Mouse (Mus musculus) MEL (cell line): ENCODE data around the gene Sipa1l2. TPM values are rescaled to one million over a fixed set of nuclear protein-coding genes. Genes with fewer than 3 reads are reported as not detected.

ENCODE experiments used
- DNase-seq: peaks from one replicate; pipeline ENCODE4 v3.0.0; 2011; ENCODE audit warnings: low read depth, low spot score
- H3K27ac ChIP-seq: 2 replicates; pipeline ENCODE4 v1.5.1; 2012; ENCODE audit warnings: low read depth, mild to moderate bottlenecking, control low read depth, low read length, moderate library complexity; ENCODE audit not compliant: control insufficient read depth
- H3K27me3 ChIP-seq, 2 experiments: fragments of 150-350 bp in 1 of 2; sonication (generic) in 1 of 2; 2 replicates each; pipeline ENCODE4 v1.6.1; 2012; ENCODE audit warnings: low read length in 2 of 2, mild to moderate bottlenecking in 2 of 2, improper control_type of control experiment in 1 of 2, moderate library complexity in 1 of 2; ENCODE audit not compliant: insufficient read depth in 2 of 2, control insufficient read depth in 1 of 2
- H3K36me3 ChIP-seq, 2 experiments: 2 replicates each; pipeline ENCODE4 v1.6.1; 2012 to 2014; ENCODE audit warnings: low read length in 2 of 2, improper control_type of control experiment in 1 of 2, inconsistent platforms in 1 of 2, mild to moderate bottlenecking in 1 of 2; ENCODE audit not compliant: insufficient read depth in 2 of 2, control insufficient read depth in 1 of 2
- H3K4me1 ChIP-seq, 2 experiments: fragments of 150-350 bp in 1 of 2; sonication (generic) in 1 of 2; 2 replicates each; pipeline ENCODE4 v1.6.1; 2012; ENCODE audit warnings: low read length in 2 of 2, improper control_type of control experiment in 1 of 2, mild to moderate bottlenecking in 1 of 2; ENCODE audit not compliant: insufficient read depth in 2 of 2, control insufficient read depth in 1 of 2
- H3K4me3 ChIP-seq, 2 experiments: fragments of 150-350 bp in 1 of 2; sonication (generic) in 1 of 2; 2 replicates each; pipeline ENCODE4 v1.5.1; 2012; ENCODE audit warnings: low read depth in 2 of 2, low read length in 2 of 2, mild to moderate bottlenecking in 2 of 2, moderate library complexity in 2 of 2, control low read depth in 1 of 2, improper control_type of control experiment in 1 of 2; ENCODE audit not compliant: control insufficient read depth in 1 of 2, insufficient read depth in 1 of 2
- H3K79me2 ChIP-seq: 2 replicates; pipeline ENCODE4 v1.6.1; 2012; ENCODE audit warnings: mild to moderate bottlenecking, low read length, moderate library complexity; ENCODE audit not compliant: control insufficient read depth, poor library complexity, insufficient read depth
- H3K9ac ChIP-seq: 2 replicates; pipeline ENCODE4 v1.6.1; 2012; ENCODE audit warnings: low read depth, mild to moderate bottlenecking, control low read depth, low read length, moderate library complexity; ENCODE audit not compliant: control insufficient read depth, poor library complexity, severe bottlenecking
- H3K9me3 ChIP-seq: fragments of 150-350 bp; sonication (generic); replicated peaks from 2 replicates; pipeline ENCODE4 v1.6.1; 2012; ENCODE audit warnings: mild to moderate bottlenecking, low read length, improper control_type of control experiment, moderate library complexity; ENCODE audit not compliant: insufficient read depth
- CHD1 ChIP-seq: IDR thresholded peaks from 2 replicates; pipeline ENCODE4 v1.6.1; 2012; ENCODE audit warnings: low read depth, mild to moderate bottlenecking, inconsistent platforms, low read length, improper control_type of control experiment
- CTCF ChIP-seq, 3 experiments: IDR thresholded peaks in 2 of 3; conservative IDR thresholded peaks in 1 of 3; 2 replicates each; pipeline ENCODE4 v1.5.1; 2011 to 2012; ENCODE audit warnings: low read length in 3 of 3, low read depth in 2 of 3, mild to moderate bottlenecking in 2 of 3, improper control_type of control experiment in 1 of 3, inconsistent platforms in 1 of 3, mixed read lengths in 1 of 3, moderate library complexity in 1 of 3; ENCODE audit not compliant: control insufficient read depth in 1 of 3, insufficient read depth in 1 of 3, poor library complexity in 1 of 3, severe bottlenecking in 1 of 3
- EP300 ChIP-seq, 2 experiments: IDR thresholded peaks; 2 replicates each; pipeline ENCODE4 v1.6.1; 2011; ENCODE audit warnings: improper control_type of control experiment in 2 of 2, low read length in 2 of 2, low read depth in 1 of 2, mild to moderate bottlenecking in 1 of 2
- GATA1 ChIP-seq: IDR thresholded peaks from 2 replicates; pipeline ENCODE4 v1.6.1; 2011; ENCODE audit warnings: low read depth, low read length, improper control_type of control experiment
- KAT2A ChIP-seq: conservative IDR thresholded peaks from 2 replicates; pipeline ENCODE4 v1.6.1; 2012; ENCODE audit warnings: low read depth, low read length, improper control_type of control experiment, inconsistent platforms
- MAZ ChIP-seq: IDR thresholded peaks from 2 replicates; pipeline ENCODE4 v1.6.1; 2012; ENCODE audit warnings: low read depth, mild to moderate bottlenecking, inconsistent platforms, low read length, improper control_type of control experiment
- MXI1 ChIP-seq: IDR thresholded peaks from 2 replicates; pipeline ENCODE4 v1.6.1; 2011; ENCODE audit warnings: mild to moderate bottlenecking, low read depth, low read length, improper control_type of control experiment
- POLR2A ChIP-seq, 2 experiments: IDR thresholded peaks; 2 replicates each; pipeline ENCODE4 v1.6.1; 2011 to 2012; ENCODE audit warnings: low read length in 2 of 2, mild to moderate bottlenecking in 2 of 2, control low read depth in 1 of 2, improper control_type of control experiment in 1 of 2, low read depth in 1 of 2, moderate library complexity in 1 of 2; ENCODE audit not compliant: control insufficient read depth in 1 of 2, insufficient read depth in 1 of 2, poor library complexity in 1 of 2
- POLR2AphosphoS2 ChIP-seq: IDR thresholded peaks from 2 replicates; pipeline ENCODE4 v1.6.1; 2011; ENCODE audit warnings: low read length, improper control_type of control experiment
- TBP ChIP-seq: IDR thresholded peaks from 2 replicates; pipeline ENCODE4 v1.8.0; 2011; ENCODE audit warnings: low read depth, low read length, improper control_type of control experiment
- TCF12 ChIP-seq: IDR thresholded peaks from 2 replicates; pipeline ENCODE4 v1.6.1; 2014; ENCODE audit warnings: low read depth, mild to moderate bottlenecking, inconsistent platforms, low read length, improper control_type of control experiment, moderate library complexity
- UBTF ChIP-seq: IDR thresholded peaks from 2 replicates; pipeline ENCODE4 v1.6.1; 2012; ENCODE audit warnings: low read depth, mild to moderate bottlenecking, inconsistent platforms, low read length, improper control_type of control experiment, moderate library complexity, borderline replicate concordance; ENCODE audit not compliant: insufficient read depth
- ZC3H11A ChIP-seq: IDR thresholded peaks from 2 replicates; pipeline ENCODE4 v1.6.1; 2012; ENCODE audit warnings: low read depth, mild to moderate bottlenecking, inconsistent platforms, low read length, improper control_type of control experiment
- ZKSCAN1 ChIP-seq: IDR thresholded peaks from 2 replicates; pipeline ENCODE4 v1.6.1; 2012; ENCODE audit warnings: low read depth, mild to moderate bottlenecking, inconsistent platforms, low read length, improper control_type of control experiment, moderate library complexity
- ZMIZ1 ChIP-seq: IDR thresholded peaks from 2 replicates; pipeline ENCODE4 v1.6.1; 2012; ENCODE audit warnings: low read depth, mild to moderate bottlenecking, inconsistent platforms, low read length, improper control_type of control experiment, moderate library complexity
- polyA plus RNA-seq, 2 experiments: library from polyadenylated mRNA; stranded (reverse) in 1 of 2; unstranded in 1 of 2; fragments of >175 nt in 1 of 2; fragments of >200 nt in 1 of 2; gene quantifications; 2 replicates each; pipeline versions ENCODE4 v1.2.1 to v1.2.4; 2012; ENCODE audit warnings: low replicate concordance in 2 of 2, low read depth in 1 of 2; ENCODE audit not compliant: insufficient read length in 2 of 2, insufficient read depth in 1 of 2, missing spikeins in 1 of 2
- total RNA-seq: library from RNA; depleted of rRNA; stranded (reverse); fragments of 300-350 nt; gene quantifications from 2 replicates; pipeline ENCODE4 v1.2.3, GENCODE M21; 2012

Gene Sipa1l2
- total and polyA plus RNA-seq, 3 experiments = not detected

DNA sequence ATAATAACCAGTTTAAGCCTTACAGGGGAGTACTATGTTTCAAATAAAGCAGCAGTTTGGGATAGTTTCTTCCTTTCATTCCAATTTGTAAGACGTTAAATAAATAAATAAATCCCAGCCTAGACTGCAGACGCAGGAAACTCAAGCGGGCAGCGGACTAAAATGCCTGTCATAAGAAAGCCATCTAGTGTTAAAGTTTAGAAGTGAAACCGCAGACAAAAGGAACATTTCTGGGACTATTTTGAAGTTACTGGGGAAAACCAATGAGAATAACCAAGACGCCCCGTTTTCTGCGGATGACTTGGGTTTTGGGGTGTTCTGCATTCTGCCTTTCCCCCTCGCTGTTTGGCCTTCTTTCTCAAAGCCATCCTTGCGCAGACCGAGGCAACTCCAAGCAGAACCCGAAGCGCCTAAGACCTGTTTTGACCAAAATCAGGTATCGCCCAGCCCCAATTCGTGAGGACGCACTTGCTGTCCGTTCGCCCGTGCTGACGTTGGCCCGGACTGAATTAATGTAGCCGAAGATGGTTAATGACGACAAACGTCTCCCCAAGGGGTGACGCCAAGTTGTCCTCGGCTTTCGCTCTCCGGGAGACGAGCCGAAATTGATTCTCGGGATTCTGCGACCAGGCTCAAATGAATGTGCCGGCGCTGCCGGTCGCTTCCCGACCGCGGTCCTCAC lies 616 bp downstream of the Sipa1l2 start:
- Histone ChIP-seq H3K4me3 (no peak overlapping the region), H3K9ac (no peak overlapping the region), H3K4me1 (no peaks in the 10 kb centered on the region), H3K27ac (no peak overlapping the region), H3K36me3 (no peaks in the 10 kb centered on the region), H3K9me3 (no peaks in the 10 kb centered on the region; the same call in 1 of the 2 replicates), H3K79me2 (no peaks in the 10 kb centered on the region), H3K27me3 (no peaks in the 10 kb centered on the region)
- DNase-seq = no peak
- TF ChIP-seq ZMIZ1 (no peak), TCF12 (no peak), CTCF (IDR thresholded peaks at IDR 0.05 in 2 of 3, conservative IDR thresholded peaks at IDR 0.05 in 1 of 3; ENCODE audit: control insufficient read depth in 1 of 3, insufficient read depth in 1 of 3, low read depth in 2 of 3, low read length in 3 of 3, poor library complexity in 1 of 3, severe bottlenecking in 1 of 3) (no peak), GATA1 (no peak), EP300 (IDR thresholded peaks at IDR 0.05; ENCODE audit: low read depth in 1 of 2, low read length in 2 of 2) (no peak), POLR2AphosphoS2 (no peak), ZKSCAN1 (no peak), POLR2A (IDR thresholded peaks at IDR 0.05; ENCODE audit: control insufficient read depth in 1 of 2, insufficient read depth in 1 of 2, low read depth in 1 of 2, low read length in 2 of 2, poor library complexity in 1 of 2) (no peak), CHD1 (no peak), KAT2A (no peak), TBP (no peak)

DNA sequence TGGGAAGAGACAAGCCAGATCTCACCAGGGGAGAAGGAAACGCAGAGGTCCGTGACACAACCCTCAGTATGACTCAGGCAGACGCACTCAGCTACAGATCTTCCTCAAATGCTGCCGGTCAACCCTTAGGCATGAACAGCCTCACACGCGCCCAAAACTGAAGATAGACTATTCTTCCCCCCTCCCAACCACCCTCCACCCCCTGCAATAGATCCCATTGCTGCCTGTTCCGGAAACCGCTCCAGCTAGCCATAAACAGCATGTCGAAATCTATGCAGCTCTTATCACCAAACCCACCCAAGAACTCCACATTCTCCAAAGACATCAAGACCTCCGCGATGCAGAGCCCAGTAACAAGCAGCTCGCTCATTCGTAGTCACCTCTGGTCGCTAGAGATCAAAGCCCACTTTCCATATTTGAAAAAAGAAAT lies 1.2 kb downstream of the Sipa1l2 start:
- H3K27ac ChIP-seq = no peak overlapping the region
- H3K79me2 ChIP-seq = no peaks in the 10 kb centered on the region
- no peaks in the 10 kb centered on the region for H3K27me3 ChIP-seq
- DNase-seq = no peak
- no peak overlapping the region for H3K4me3 ChIP-seq
- TF ChIP-seq MAZ = no peak
- no peak for TF ChIP-seq POLR2A (IDR thresholded peaks at IDR 0.05; ENCODE audit: control insufficient read depth in 1 of 2, insufficient read depth in 1 of 2, low read depth in 1 of 2, low read length in 2 of 2, poor library complexity in 1 of 2)
- no peak for TF ChIP-seq ZKSCAN1
- no peak for TF ChIP-seq UBTF
- no peak for TF ChIP-seq ZC3H11A
- no peak for TF ChIP-seq MXI1
- TF ChIP-seq, all 39 proteins: peak for 0
- H3K36me3 ChIP-seq = no peaks in the 10 kb centered on the region
- H3K4me1 ChIP-seq = no peaks in the 10 kb centered on the region
- H3K9me3 ChIP-seq = no peaks in the 10 kb centered on the region; the same call in 1 of the 2 replicates
- no peak overlapping the region for H3K9ac ChIP-seq
